Mouse (Mus musculus) spleen, postnatal 36 days (tissue): ENCODE measurements around the gene Sycp2.

Source experiments
- DNase-seq, 2 experiments: peaks; one replicate each; pipeline ENCODE4 v3.0.0; 2022; ENCODE audit warnings: low spot score in 2 of 2, mixed read lengths in 1 of 2

The Sycp2 gene

GRCm38 (mm10) chr2:178407053-178407815 lies at the start of gene Sycp2:
Gene Sycp2 (minus strand): TSS chr2:178407685.
- DNase-seq: no peak

GRCm38 (mm10) chr2:178454664-178455516 lies 47.4 kb upstream of the Sycp2 start:
- DNase-seq: no peak

GRCm38 (mm10) chr2:178450961-178451360 lies 43.5 kb upstream of the Sycp2 start:
- no peak for DNase-seq

- no peak for DNase-seq
These were observed 42.8 kb upstream of the Sycp2 start for GRCm38 (mm10) chr2:178450236-178450635.

- no peak for DNase-seq
These were observed 41.9 kb upstream of the Sycp2 start for GRCm38 (mm10) chr2:178449386-178449785.

- DNase-seq: no peak
These were observed 29.8 kb upstream of the Sycp2 start for GRCm38 (mm10) chr2:178437311-178437710.

- DNase-seq: no peak
These were observed 26.4 kb upstream of the Sycp2 start for GRCm38 (mm10) chr2:178433903-178434302.

- DNase-seq: no peak
These were observed 26.0 kb upstream of the Sycp2 start for GRCm38 (mm10) chr2:178433495-178433894.

- no peak for DNase-seq
These were observed 22.7 kb upstream of the Sycp2 start, which contains the start of gene Cdh26 for GRCm38 (mm10) chr2:178430231-178430630. Gene Cdh26 (plus strand): TSS chr2:178430531.

- DNase-seq: no peak
These were observed 21.9 kb upstream of the Sycp2 start for GRCm38 (mm10) chr2:178429426-178429825.

- DNase-seq: no peak
These were observed 21.2 kb upstream of the Sycp2 start for GRCm38 (mm10) chr2:178428676-178429075.

- no peak for DNase-seq
These were observed 20.7 kb upstream of the Sycp2 start for GRCm38 (mm10) chr2:178428183-178428582.

- no peak for DNase-seq
These were observed 19.7 kb upstream of the Sycp2 start for GRCm38 (mm10) chr2:178427181-178427580.

GRCm38 (mm10) chr2:178426229-178426628 lies 18.7 kb upstream of the Sycp2 start:
- no peak for DNase-seq

GRCm38 (mm10) chr2:178423223-178423622 lies 15.7 kb upstream of the Sycp2 start:
- DNase-seq: no peak

GRCm38 (mm10) chr2:178422186-178422585 lies 14.7 kb upstream of the Sycp2 start:
- no peak for DNase-seq

- DNase-seq: no peak
These were observed 14.1 kb upstream of the Sycp2 start for GRCm38 (mm10) chr2:178421603-178422002.

GRCm38 (mm10) chr2:178420576-178420975 lies 13.1 kb upstream of the Sycp2 start:
- no peak for DNase-seq

- DNase-seq: no peak
These were observed 9.5 kb upstream of the Sycp2 start for GRCm38 (mm10) chr2:178416970-178417369.

GRCm38 (mm10) chr2:178416427-178416826 lies 8.9 kb upstream of the Sycp2 start:
- DNase-seq: no peak

- DNase-seq: no peak
These were observed 7.6 kb upstream of the Sycp2 start for GRCm38 (mm10) chr2:178415150-178415448.

GRCm38 (mm10) chr2:178414261-178415149 lies 7.0 kb upstream of the Sycp2 start, which contains the start of the genes Ppp1r3d and Fam217b:
Gene Ppp1r3d (minus strand): TSS chr2:178414472.
Gene Fam217b (plus strand): TSS chr2:178414524.
- DNase-seq: no peak
